Mouse (Mus musculus) forebrain, embryonic 13.5 days (tissue): ENCODE measurements around the gene Brd3. TPM values are rescaled to one million over a fixed set of nuclear protein-coding genes. Genes with fewer than 3 reads are reported as not detected.

ENCODE experiments used
- ATAC-seq: fragments of 200-750 bp; cut with Nextera tagmentation; 2 replicates; pipeline ENCODE4 v1.8.0; 2017
- H3K27ac ChIP-seq: fragments of 300-500 bp; sonication (generic); 2 replicates; pipeline ENCODE4 v1.5.1; 2015; ENCODE audit warnings: inconsistent platforms, mild to moderate bottlenecking, moderate library complexity
- H3K27me3 ChIP-seq: fragments of 300-500 bp; sonication (generic); 2 replicates; pipeline ENCODE4 v1.6.1; 2015; ENCODE audit warnings: mild to moderate bottlenecking, inconsistent platforms
- H3K36me3 ChIP-seq: fragments of 300-500 bp; sonication (generic); 2 replicates; pipeline ENCODE4 v1.6.1; 2015; ENCODE audit warnings: mild to moderate bottlenecking, inconsistent platforms; ENCODE audit not compliant: poor library complexity, severe bottlenecking
- H3K4me1 ChIP-seq: fragments of 300-500 bp; sonication (generic); 2 replicates; pipeline ENCODE4 v1.6.1; 2015; ENCODE audit warnings: inconsistent platforms
- H3K4me2 ChIP-seq: fragments of 300-500 bp; sonication (generic); 2 replicates; pipeline ENCODE4 v1.6.1; 2015; ENCODE audit warnings: inconsistent platforms, mild to moderate bottlenecking, moderate library complexity
- H3K4me3 ChIP-seq: fragments of 300-500 bp; sonication (generic); 2 replicates; pipeline ENCODE4 v1.5.1; 2015; ENCODE audit warnings: mild to moderate bottlenecking, inconsistent platforms
- H3K9ac ChIP-seq: fragments of 300-500 bp; sonication (generic); 2 replicates; pipeline ENCODE4 v1.6.1; 2015; ENCODE audit warnings: mild to moderate bottlenecking, inconsistent platforms
- H3K9me3 ChIP-seq: fragments of 300-500 bp; sonication (generic); replicated peaks from 2 replicates; pipeline ENCODE4 v1.6.1; 2016; ENCODE audit warnings: inconsistent platforms
- WGBS: fragments of 180-500 bp; shearing (Covaris S2); methylation state at CpG from one replicate; pipeline ENCODE4 v1.1.7; 2015; 5-methylcytosine and 5-hydroxymethylcytosine counted together
- polyA plus RNA-seq: library from polyadenylated mRNA; unstranded; fragments of >200 nt; fragmentation: Nextera tagmentation; extraction: Ambion mirVana; gene quantifications from 2 replicates; pipeline ENCODE4 v1.2.1, GENCODE M21; 2015

Brd3 gene
- polyA plus RNA-seq, 1 experiment from 2014 or later: 140 TPM

DNA sequence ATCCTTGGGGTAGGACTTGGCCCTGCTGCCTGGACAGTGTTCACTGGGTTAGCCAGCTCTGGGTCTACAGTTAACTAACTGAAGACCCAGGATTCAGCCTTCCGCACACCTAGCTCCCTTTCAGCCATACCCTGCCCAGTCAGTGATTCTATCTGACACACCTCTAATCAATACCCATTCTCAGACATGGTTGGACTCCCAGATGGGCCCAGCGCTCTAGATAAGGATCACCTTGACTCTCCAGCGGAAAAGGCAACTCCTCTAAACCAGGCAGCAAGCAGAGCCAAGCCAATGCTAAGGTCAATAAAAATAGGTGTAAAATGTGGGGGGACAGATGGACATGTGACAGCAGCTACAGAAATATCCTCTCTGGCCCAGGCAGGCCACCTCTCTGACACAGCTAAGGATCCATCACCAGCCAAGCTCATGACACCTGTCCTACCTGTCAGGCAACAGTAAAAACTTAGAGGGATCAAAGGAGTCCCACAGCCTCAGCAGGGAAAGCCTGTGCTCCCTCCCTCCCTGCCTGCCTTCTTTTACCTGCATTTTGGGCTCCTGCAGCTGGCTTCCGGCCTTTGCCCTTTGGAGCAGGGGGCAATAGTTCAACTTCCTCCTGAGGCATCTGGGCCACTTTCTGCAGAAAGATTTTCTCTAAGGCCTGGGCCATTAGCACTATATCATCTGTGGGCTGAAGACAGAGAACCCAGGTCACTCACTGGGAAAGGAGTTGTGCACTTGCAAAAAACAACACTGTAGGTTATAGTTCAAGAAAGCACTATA, 45.4 kb downstream of the Brd3 start:
- Histone ChIP-seq H3K27me3 (no peaks in the 10 kb centered on the region), H3K9me3 (no peaks in the 10 kb centered on the region), H3K4me3 (no peak overlapping the region), H3K9ac (no peak overlapping the region), H3K4me1 (no peaks in the 10 kb centered on the region), H3K4me2 (no peak overlapping the region), H3K36me3 (peaks cover 94% of the 10 kb centered on the region), H3K27ac (no peak overlapping the region)
- 92% methylated on average over 4 of the region's 4 CpGs for WGBS
- no peak for ATAC-seq

DNA sequence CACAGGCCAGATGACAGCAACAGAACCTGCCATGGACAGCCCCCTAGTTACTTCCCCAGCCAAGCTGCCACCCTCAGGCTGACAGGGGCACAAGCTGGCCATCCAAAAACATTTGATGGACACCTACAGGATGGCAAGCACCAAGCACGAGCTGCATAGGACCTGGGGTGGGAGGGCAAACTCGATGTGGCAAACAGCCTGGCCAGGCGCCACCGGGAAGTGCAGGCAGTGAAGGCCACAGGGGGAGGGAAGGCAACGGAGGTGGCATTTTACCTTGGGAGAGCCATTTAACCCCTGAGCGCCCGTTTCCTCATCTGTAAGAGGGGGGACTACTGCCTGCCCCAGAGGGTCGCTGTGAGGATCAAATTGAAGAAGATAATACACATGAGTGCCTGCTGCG, 46.8 kb downstream of the Brd3 start:
- Histone ChIP-seq H3K4me3 (no peak overlapping the region), H3K9me3 (no peaks in the 10 kb centered on the region), H3K27me3 (no peaks in the 10 kb centered on the region), H3K36me3 (peaks cover 94% of the 10 kb centered on the region), H3K4me2 (no peak overlapping the region), H3K27ac (no peak overlapping the region), H3K4me1 (no peaks in the 10 kb centered on the region), H3K9ac (no peak overlapping the region)
- no peak for ATAC-seq
- WGBS: 73% methylated on average over 9 of the region's 9 CpGs

DNA sequence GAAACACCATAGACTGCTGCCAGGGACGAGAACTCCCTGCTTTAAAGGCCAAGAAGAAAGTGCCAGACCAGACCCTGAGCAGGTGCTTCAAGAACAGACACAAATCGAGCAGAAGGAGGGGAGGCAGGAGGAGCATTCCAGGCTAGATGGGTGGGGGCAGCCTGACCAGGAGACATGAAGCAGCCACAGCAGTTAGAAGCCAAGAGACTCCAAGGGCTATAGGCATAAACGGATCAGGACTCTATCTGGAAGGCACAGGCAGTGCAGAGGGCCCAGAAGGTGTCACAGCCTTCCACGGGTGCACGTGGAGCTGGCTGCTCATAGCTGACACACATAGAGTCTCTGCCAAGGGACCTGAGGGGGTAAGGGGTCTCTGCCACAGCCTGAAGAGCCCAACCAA, 47.3 kb downstream of the Brd3 start:
- H3K4me2 ChIP-seq: no peak overlapping the region
- no peak overlapping the region for H3K4me3 ChIP-seq
- 91% methylated on average over 5 of the region's 5 CpGs for WGBS
- ATAC-seq: no peak
- H3K9me3 ChIP-seq: no peaks in the 10 kb centered on the region
- no peaks in the 10 kb centered on the region for H3K27me3 ChIP-seq
- H3K9ac ChIP-seq: no peak overlapping the region
- H3K36me3 ChIP-seq: peaks cover 97% of the 10 kb centered on the region
- no peaks in the 10 kb centered on the region for H3K4me1 ChIP-seq
- no peak overlapping the region for H3K27ac ChIP-seq

DNA sequence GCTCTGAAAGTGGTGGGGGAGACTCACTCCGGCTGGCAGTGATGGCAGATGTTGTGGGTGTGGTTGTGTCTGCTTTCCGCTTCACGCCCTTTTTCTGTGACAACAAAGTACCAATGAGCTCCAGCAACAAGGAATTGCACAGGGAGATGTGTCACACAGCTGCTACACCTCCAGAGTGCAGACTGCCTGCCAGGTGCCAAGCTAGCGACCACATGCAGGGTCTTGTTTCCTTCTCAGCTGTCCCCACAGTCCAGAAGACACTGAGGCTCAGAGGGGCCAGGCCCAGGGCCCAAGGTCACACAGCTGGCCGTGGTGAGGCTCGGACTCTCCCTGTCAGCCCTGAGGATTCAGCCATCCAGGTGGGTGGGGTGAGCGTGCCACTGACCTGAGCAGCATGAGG, 47.7 kb downstream of the Brd3 start:
- no peak for ATAC-seq

DNA sequence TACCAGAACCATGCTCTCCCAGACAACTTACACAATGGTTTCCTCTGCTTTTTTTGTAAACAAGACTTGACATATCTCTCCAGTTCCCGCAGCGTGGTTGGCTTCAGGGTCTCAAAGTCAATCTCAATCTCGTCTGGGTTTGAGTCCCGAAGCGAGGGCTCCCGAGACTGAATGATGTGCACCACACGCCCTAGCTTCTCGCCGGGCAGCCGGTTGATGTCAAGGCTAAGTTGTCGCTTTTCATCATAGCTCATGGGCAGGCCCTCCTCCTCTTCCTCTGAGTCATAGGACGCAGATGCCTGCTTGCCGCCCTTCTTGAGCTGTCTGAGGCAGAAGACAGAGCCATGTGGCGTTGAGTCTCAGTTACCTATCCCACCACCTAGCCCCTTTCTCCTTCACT, 57.2 kb downstream of the Brd3 start:
- H3K4me3 ChIP-seq: no peak overlapping the region
- no peaks in the 10 kb centered on the region for H3K4me1 ChIP-seq
- no peak for ATAC-seq
- no peak overlapping the region for H3K9ac ChIP-seq
- H3K27me3 ChIP-seq: no peaks in the 10 kb centered on the region
- no peaks in the 10 kb centered on the region for H3K9me3 ChIP-seq
- no peak overlapping the region for H3K4me2 ChIP-seq
- no peak overlapping the region for H3K27ac ChIP-seq
- peaks cover 99% of the 10 kb centered on the region for H3K36me3 ChIP-seq
- 93% methylated on average over 14 of the region's 14 CpGs for WGBS

More for the DNA sequence above, 47.7 kb downstream of the Brd3 start:
- Histone ChIP-seq H3K9me3 (no peaks in the 10 kb centered on the region), H3K4me1 (no peaks in the 10 kb centered on the region), H3K9ac (no peak overlapping the region), H3K4me3 (no peak overlapping the region), H3K27ac (no peak overlapping the region), H3K4me2 (no peak overlapping the region), H3K27me3 (no peaks in the 10 kb centered on the region), H3K36me3 (peaks cover 99% of the 10 kb centered on the region)
- WGBS: 90% methylated on average over 7 of the region's 7 CpGs

- H3K9me3 ChIP-seq: no peaks in the 10 kb centered on the region
- H3K9ac ChIP-seq: no peak overlapping the region
- peaks cover 86% of the 10 kb centered on the region for H3K36me3 ChIP-seq
- 89% methylated on average over 5 of the region's 5 CpGs for WGBS
- no peak overlapping the region for H3K27ac ChIP-seq
- H3K4me2 ChIP-seq: no peak overlapping the region
- peaks cover 10% of the 10 kb centered on the region for H3K4me1 ChIP-seq
- H3K4me3 ChIP-seq: no peak overlapping the region
- no peaks in the 10 kb centered on the region for H3K27me3 ChIP-seq
- no peak for ATAC-seq
Observed at GRCm38 (mm10) chr2:27447782-27448181, 59.7 kb downstream of the Brd3 start.

GRCm38 (mm10) chr2:27446812-27447211, 60.6 kb downstream of the Brd3 start:
- Histone ChIP-seq H3K9me3 (no peaks in the 10 kb centered on the region), H3K27ac (no peak overlapping the region), H3K36me3 (peaks cover 76% of the 10 kb centered on the region), H3K27me3 (no peaks in the 10 kb centered on the region), H3K4me3 (no peak overlapping the region), H3K4me2 (no peak overlapping the region), H3K9ac (no peak overlapping the region), H3K4me1 (peaks cover 14% of the 10 kb centered on the region)
- WGBS: 91% methylated on average over 8 of the region's 8 CpGs
- no peak for ATAC-seq

- no peak overlapping the region for H3K4me3 ChIP-seq
- H3K4me1 ChIP-seq: peaks cover 16% of the 10 kb centered on the region
- no peak for ATAC-seq
- no peak overlapping the region for H3K9ac ChIP-seq
- peaks cover 67% of the 10 kb centered on the region for H3K36me3 ChIP-seq
- H3K27me3 ChIP-seq: no peaks in the 10 kb centered on the region
- no peak overlapping the region for H3K27ac ChIP-seq
- no peaks in the 10 kb centered on the region for H3K9me3 ChIP-seq
- H3K4me2 ChIP-seq: no peak overlapping the region
- WGBS: 95% methylated on average over 3 of the region's 3 CpGs
Observed at GRCm38 (mm10) chr2:27445910-27446309, 61.6 kb downstream of the Brd3 start.

DNA sequence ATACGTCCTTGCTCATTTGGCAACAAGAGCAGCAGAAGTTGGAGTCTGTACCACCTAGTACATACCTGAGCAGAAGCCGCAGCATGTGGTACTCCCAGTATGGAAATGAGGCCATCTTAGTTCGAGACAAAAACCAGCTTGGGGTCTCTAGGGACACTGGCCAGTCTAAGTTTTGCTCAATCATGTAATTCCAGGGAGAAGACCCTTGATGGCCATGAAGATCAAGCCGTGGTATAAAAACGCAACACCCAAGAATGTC, 64.1 kb downstream of the Brd3 start:
- ATAC-seq: no peak
- peaks cover 16% of the 10 kb centered on the region for H3K4me1 ChIP-seq
- no peaks in the 10 kb centered on the region for H3K9me3 ChIP-seq
- 80% methylated on average over 5 of the region's 5 CpGs for WGBS
- peaks cover 42% of the 10 kb centered on the region for H3K36me3 ChIP-seq
- peak overlapping the region; percentile 77 for H3K4me2 ChIP-seq
- no peaks in the 10 kb centered on the region for H3K27me3 ChIP-seq
- H3K27ac ChIP-seq: no peak overlapping the region
- H3K4me3 ChIP-seq: peak overlapping the region; percentile 66
- no peak overlapping the region for H3K9ac ChIP-seq

DNA sequence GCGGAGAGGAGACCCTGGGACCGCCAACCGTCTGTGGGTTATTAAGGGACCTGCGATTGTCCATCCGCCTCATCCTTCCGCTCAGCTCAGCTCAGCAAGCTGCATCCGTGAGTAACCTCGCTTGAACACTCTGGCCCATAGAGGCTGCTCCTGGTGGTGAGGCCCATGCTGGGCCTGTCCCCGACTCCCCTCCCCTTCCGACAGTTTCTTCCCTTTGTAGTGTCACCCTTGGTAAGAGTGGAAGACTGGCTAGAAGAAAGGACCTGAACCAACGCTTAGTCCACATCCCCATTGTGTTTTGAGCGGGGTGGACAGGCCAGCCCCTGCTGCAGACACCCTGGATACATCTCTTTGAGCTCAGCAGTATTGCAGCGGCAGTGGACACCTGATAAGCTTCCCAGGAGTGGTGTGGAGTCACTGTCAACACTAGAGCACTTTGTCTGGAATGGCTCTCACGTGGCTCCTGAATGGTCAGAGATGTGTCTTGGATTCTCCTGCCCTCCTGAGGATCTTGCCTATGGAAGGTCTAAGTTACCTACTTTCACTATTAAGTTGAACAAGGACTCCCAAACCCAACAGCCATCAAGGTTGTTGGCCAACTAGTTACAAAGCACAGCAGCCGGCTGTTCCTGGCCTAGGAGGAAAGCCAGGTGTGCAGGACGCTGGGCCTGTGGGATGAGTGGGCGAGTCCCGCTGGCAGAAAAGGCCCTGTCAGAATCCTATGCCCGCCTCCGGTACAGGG, 64.6 kb downstream of the Brd3 start:
- H3K9me3 ChIP-seq: no peaks in the 10 kb centered on the region
- H3K27ac ChIP-seq: peak overlapping the region; percentile 81
- peaks cover 37% of the 10 kb centered on the region for H3K36me3 ChIP-seq
- peaks cover 16% of the 10 kb centered on the region for H3K4me1 ChIP-seq
- peak overlapping the region; percentile 66 for H3K4me3 ChIP-seq
- 33% methylated on average over 20 of the region's 20 CpGs for WGBS
- H3K9ac ChIP-seq: peak overlapping the region; percentile 80
- no peaks in the 10 kb centered on the region for H3K27me3 ChIP-seq
- H3K4me2 ChIP-seq: peak overlapping the region; percentile 77
- peak; percentile 61 for ATAC-seq

- under 1% methylated on average over 36 of the region's 36 CpGs for WGBS
- H3K4me3 ChIP-seq: peak within 1 kb of the TSS; percentile 66
- H3K4me1 ChIP-seq: peaks cover 16% of the 10 kb centered on the region
- ATAC-seq: peak; percentile 93
- peak within 1 kb of the TSS; percentile 80 for H3K9ac ChIP-seq
- no peaks in the 10 kb centered on the region for H3K9me3 ChIP-seq
- H3K36me3 ChIP-seq: peaks cover 28% of the 10 kb centered on the region
- peak within 1 kb of the TSS; percentile 81 for H3K27ac ChIP-seq
- H3K27me3 ChIP-seq: no peaks in the 10 kb centered on the region
- peak within 1 kb of the TSS; percentile 77 for H3K4me2 ChIP-seq
Observed at GRCm38 (mm10) chr2:27441767-27442707, 65.4 kb downstream of the Brd3 start, which contains the start of gene Brd3os. Gene Brd3os (plus strand): TSS chr2:27442324.

DNA sequence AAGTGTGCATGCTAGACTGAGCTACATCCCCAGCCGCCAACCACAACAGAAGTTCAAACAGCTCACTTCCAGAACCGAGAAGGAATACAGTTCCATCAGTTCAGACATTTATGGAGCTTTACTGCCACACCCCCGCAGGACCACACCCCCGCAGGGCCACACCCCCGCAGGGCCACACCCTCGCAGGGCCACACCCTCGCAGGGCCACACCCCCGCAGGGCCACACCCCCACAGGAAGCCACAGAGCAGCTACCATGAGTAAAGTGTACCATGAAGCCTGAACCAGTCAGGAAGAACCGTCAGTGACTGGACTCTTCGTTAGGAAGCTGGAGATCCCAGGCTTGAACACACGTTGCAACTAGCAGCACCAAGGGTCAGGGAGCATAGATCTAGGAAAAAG, 69.2 kb downstream of the Brd3 start:
- 19% methylated on average over 11 of the region's 11 CpGs for WGBS
- no peaks in the 10 kb centered on the region for H3K27me3 ChIP-seq
- H3K4me1 ChIP-seq: peaks cover 11% of the 10 kb centered on the region
- H3K9ac ChIP-seq: no peak overlapping the region
- H3K36me3 ChIP-seq: no peaks in the 10 kb centered on the region
- H3K4me2 ChIP-seq: no peak overlapping the region
- H3K4me3 ChIP-seq: no peak overlapping the region
- no peak overlapping the region for H3K27ac ChIP-seq
- H3K9me3 ChIP-seq: no peaks in the 10 kb centered on the region
- ATAC-seq: no peak
